Mouse (Mus musculus): Measurements from ENCODE around the gene Olfr1513. TPM values are rescaled to one million over a fixed set of nuclear protein-coding genes. Genes with fewer than 3 reads are reported as not detected.
"Not testable (repeated sequence)": the region's sequence is repeated elsewhere in the genome, so short reads cannot be mapped to it uniquely, and the experiment has no call there.

Olfr1513 gene
- polyA plus RNA-seq, 1 experiment from 2014 or later, result 0.06 TPM

DNA sequence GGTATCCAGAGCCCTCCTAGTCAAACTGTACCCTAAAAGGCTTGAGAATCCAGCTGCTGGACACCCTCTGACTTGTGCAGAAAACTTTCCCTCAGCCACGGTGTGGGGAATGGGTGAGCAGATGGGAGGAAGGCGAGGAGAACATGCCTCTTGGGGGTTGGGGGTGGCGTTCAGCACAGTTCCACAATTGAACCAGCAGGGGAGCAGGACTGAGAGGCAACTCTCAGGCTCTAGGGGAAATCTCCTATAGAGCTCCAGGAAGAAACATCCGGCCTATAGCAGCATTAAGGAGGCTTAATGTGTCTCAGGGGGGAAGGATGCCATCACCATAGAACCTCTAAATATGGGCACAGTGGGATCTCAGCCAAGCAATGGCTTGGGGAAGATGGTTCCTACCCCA is 30.3 kb downstream of the Olfr1513 start:
- H3K9ac ChIP-seq, result peak overlapping the region; percentile 41
- no peaks in the 10 kb centered on the region for H3K9me3 ChIP-seq (replicated peaks)
- peak overlapping the region; percentile 30; the same call in 1 of the 2 replicates for H3K27ac ChIP-seq
- peaks cover 28% of the 10 kb centered on the region for H3K4me1 ChIP-seq
- peak; percentile 33; the same call in 1 of the 2 replicates for ATAC-seq (ENCODE audit: low FRiP score)
- peaks cover 3% of the 10 kb centered on the region for H3K27me3 ChIP-seq
- 3% methylated on average over 4 of the region's 4 CpGs for WGBS
- H3K36me3 ChIP-seq, result no peaks in the 10 kb centered on the region
- peak overlapping the region; percentile 57; the same call in 1 of the 2 replicates for H3K4me3 ChIP-seq
- peak overlapping the region; percentile 85 for H3K4me2 ChIP-seq (replicated peaks)

DNA sequence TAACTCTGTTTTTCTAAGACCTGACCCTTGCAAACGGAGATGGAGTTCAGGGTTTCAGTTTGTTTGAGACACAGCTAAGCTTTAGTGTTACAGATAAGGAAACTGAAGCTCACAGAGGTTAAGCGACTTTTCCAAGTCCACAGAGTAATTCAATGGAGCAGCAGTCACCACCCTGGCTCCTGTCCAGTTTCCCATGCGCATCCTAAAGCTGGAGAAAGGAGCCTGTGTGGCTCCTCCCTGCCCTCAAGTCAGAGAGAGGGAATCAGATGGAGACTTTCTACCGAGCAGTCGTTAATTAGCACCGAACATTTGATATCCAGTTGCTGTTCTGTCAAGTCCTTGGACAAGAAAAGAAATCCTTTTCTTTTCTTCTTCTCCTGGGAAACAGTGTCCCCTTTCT is 36.8 kb downstream of the Olfr1513 start:
- Histone ChIP-seq H3K9me3 (replicated peaks) (no peaks in the 10 kb centered on the region), H3K36me3 (peaks cover 6% of the 10 kb centered on the region), H3K27me3 (no peaks in the 10 kb centered on the region), H3K4me1 (peaks cover 17% of the 10 kb centered on the region), H3K4me2 (replicated peaks) (no peak overlapping the region), H3K9ac (no peak overlapping the region), H3K4me3 (no peak overlapping the region), H3K27ac (no peak overlapping the region)
- ATAC-seq (ENCODE audit: low FRiP score), result no peak
- 73% methylated on average over 6 of the region's 6 CpGs for WGBS

DNA sequence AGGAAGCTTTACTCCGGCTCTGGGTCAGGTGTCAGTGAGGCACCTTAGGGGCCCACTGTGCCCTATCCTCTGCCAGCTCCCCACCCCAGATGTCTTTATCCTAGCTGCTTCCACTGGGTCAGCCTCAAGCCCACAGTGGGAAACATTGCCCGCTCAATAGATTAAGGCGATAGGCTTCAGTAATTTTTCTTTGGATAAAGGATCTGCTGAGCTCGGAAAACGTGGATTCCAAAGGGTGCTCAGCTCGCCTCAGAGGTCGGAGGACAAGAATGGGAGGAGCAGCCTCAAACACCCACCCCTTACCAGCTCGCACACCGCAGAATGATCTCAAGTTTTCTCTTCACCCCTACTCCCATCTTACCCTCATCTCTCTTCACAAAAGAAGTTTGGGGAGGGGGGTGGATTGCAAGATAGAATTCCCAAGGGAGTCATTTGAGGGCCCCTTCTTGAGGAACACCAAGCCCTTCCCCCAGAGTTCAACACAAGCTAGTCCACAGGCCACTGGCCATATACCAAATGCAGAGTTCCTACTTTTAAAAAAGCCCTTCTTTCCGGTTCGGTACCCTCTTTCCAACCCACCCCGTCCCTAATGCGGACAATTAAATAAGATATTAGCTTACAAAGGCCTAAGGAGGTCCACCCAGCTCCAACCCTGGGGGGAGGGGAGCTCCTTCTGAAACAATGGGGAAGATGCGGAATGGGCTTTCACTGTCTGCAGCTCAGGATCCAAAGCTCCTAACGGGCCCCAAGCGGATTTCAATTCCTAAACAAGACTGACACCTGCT is 39.6 kb downstream of the Olfr1513 start:
- Histone ChIP-seq H3K27ac (peak overlapping the region; percentile 97), H3K4me1 (peaks cover 44% of the 10 kb centered on the region), H3K9ac (peak overlapping the region; percentile 95), H3K27me3 (no peaks in the 10 kb centered on the region), H3K9me3 (replicated peaks) (no peaks in the 10 kb centered on the region), H3K36me3 (peaks cover 34% of the 10 kb centered on the region), H3K4me3 (peak overlapping the region; percentile 80), H3K4me2 (replicated peaks) (peak overlapping the region; percentile 84)
- peak; percentile 83 for ATAC-seq (ENCODE audit: low FRiP score)
- WGBS, result 3% methylated on average over 16 of the region's 16 CpGs

DNA sequence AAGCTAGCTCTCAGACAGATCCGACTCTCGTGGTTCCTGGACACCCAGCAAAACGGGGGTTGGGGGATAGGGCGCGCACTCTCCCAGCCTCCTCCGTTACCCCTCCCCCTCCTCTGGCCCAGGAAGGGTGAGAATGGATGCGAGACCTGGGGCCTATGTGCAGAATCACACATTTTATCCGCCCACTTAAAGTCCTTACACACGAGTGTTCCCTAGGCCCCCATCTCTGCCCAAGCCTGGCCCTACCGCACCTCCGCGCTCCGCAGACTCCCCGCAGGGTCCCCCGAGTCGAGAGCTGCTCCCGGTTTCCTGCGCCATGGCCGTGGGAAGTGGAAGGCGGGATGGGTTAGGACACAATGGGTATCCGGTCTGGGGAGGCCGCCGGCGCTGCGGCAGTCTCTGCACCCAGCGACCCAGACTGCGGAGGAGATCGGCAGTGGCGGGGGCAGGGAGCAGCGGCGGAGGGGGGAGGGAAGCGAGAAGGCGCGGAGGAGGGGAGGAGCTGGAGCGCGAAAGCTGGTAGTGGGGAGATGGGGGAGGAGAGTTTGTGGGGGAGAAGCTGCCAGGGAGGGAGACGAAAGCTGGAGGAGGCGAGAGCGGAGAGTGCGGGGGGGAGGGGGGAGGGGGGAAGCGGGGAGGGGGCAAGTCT is 40.3 kb downstream of the Olfr1513 start:
- peak overlapping the region; percentile 80 for H3K4me3 ChIP-seq
- peak overlapping the region; percentile 95 for H3K9ac ChIP-seq
- no peaks in the 10 kb centered on the region for H3K27me3 ChIP-seq
- H3K27ac ChIP-seq, result peak overlapping the region; percentile 97
- WGBS, result under 1% methylated on average over 35 of the region's 41 CpGs
- ATAC-seq (ENCODE audit: low FRiP score), result peak; percentile 91
- H3K4me1 ChIP-seq, result peaks cover 51% of the 10 kb centered on the region
- no peaks in the 10 kb centered on the region for H3K9me3 ChIP-seq (replicated peaks)
- peaks cover 41% of the 10 kb centered on the region for H3K36me3 ChIP-seq
- peak overlapping the region; percentile 84 for H3K4me2 ChIP-seq (replicated peaks)

DNA sequence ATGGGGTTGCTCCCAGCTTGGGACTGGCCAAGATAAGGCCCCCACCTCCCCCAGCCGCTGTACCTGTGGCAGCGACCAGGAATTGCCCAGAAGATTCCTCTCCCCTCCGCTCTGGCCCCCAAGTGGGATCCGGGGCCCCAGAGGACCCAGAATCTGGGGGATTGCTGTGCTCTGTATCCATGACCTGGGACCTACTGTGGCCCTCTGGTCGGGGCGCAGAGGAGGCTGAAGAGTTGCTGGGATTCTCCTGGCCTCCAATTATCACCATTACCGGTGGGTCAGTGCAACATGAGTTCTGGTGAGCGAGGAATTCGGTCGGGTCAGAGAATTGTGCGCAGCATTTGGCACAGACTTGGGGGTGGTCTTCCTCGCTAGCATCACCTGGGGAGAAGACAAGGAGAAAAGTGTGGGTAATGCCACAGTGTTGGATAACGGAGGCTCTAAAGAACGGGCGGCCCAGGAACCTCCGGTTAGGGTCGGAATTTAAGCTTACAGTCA is 40.9 kb downstream of the Olfr1513 start:
- H3K9ac ChIP-seq, result peak overlapping the region; percentile 95
- WGBS, result 8% methylated on average over 17 of the region's 17 CpGs
- H3K4me3 ChIP-seq, result peak overlapping the region; percentile 80
- H3K27me3 ChIP-seq, result no peaks in the 10 kb centered on the region
- peaks cover 51% of the 10 kb centered on the region for H3K4me1 ChIP-seq
- ATAC-seq (ENCODE audit: low FRiP score), result peak; percentile 9; the same call in 1 of the 2 replicates
- H3K27ac ChIP-seq, result peak overlapping the region; percentile 97
- no peaks in the 10 kb centered on the region for H3K9me3 ChIP-seq (replicated peaks)
- peaks cover 47% of the 10 kb centered on the region for H3K36me3 ChIP-seq
- H3K4me2 ChIP-seq (replicated peaks), result peak overlapping the region; percentile 84

DNA sequence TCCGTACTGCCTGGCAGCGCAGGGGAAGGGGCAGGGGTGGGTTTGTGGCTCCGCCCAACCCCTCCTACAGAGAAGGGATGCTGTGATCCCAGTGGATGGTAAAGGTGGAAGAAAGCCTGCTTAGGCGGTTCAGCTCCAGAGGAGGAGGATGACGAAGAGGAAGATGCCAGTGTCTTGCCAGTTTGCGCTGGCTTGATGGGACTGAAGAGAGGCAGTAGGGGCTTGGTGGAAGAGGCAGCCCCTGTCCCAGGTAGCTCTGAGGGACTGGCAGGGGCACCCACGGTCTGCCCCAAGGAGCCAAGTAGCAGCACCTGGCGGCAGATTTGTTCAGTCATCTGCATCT is 41.4 kb downstream of the Olfr1513 start:
- Histone ChIP-seq H3K4me1 (peaks cover 51% of the 10 kb centered on the region), H3K27ac (peak overlapping the region; percentile 97), H3K36me3 (peaks cover 47% of the 10 kb centered on the region)

DNA sequence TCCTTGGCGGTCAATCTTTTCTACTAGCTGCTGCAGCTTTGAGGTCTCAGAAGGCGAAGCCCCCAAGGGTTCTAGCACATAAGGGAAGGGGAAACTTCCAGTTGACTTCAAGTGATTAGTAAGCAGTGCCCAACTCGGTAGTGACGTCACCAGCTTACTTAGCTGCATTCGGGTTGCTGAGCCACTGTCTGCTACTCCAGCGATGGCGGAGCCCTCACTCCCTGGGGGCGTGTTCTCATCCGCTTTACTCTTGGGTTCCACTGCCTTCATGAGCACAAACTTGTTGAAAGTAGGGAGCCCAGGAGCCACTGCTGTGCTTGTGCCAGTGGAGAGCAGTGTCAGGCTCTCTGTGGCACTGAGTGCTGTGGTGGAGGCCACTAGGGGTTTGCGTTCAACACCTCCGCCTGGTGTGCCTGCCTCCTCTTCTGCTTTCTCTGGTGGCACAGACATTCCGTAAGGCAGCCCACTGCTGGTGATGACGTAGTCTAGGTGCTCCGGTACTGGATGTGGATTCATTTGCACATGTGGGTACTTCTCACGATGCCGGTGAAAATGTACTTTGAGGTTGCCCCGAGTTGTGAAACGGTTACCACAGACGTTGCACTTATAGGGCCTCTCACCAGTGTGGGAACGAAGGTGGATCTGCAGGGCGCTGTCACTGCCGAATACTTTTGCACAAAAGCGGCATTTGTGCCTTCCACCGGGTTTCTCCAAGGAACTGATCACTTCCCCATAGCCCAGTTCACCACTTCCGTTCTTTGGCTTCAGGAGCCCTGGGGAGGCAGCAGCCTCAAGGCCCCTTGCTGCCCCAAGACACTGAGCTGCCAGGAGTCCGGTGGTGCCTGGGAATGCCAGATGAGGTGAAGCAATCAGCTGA is 42.0 kb downstream of the Olfr1513 start:
- peaks cover 53% of the 10 kb centered on the region for H3K36me3 ChIP-seq
- peak overlapping the region; percentile 80 for H3K4me3 ChIP-seq
- H3K9me3 ChIP-seq (replicated peaks), result no peaks in the 10 kb centered on the region
- ATAC-seq (ENCODE audit: low FRiP score), result no peak
- H3K9ac ChIP-seq, result peak overlapping the region; percentile 95
- H3K27me3 ChIP-seq, result no peaks in the 10 kb centered on the region
- peaks cover 51% of the 10 kb centered on the region for H3K4me1 ChIP-seq
- peak overlapping the region; percentile 84 for H3K4me2 ChIP-seq (replicated peaks)
- H3K27ac ChIP-seq, result peak overlapping the region; percentile 97
- WGBS, result 86% methylated on average over 26 of the region's 26 CpGs

More for the DNA sequence above, 41.4 kb downstream of the Olfr1513 start:
- Histone ChIP-seq H3K9me3 (replicated peaks) (no peaks in the 10 kb centered on the region), H3K27me3 (no peaks in the 10 kb centered on the region), H3K9ac (peak overlapping the region; percentile 95), H3K4me3 (peak overlapping the region; percentile 80), H3K4me2 (replicated peaks) (peak overlapping the region; percentile 84)
- 36% methylated on average over 7 of the region's 8 CpGs for WGBS
- ATAC-seq (ENCODE audit: low FRiP score), result no peak

DNA sequence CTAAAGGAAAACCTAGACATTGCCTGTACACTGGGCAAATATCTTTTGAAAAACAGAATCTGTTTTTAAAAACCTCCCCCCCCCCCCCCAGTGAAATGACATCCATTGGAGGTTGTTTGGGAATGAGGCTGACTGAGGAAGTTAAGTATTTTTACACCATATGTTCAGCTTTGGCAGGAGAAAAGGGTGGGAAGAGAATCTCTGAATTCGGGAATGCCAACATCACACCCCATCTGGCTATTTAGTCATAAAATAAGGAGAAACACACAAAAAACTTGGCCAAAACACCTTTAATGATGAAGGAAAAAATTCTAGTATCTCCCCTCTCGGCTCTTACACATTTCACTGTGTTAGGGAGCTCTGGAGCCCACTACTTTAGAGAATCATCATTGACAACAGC is 45.3 kb downstream of the Olfr1513 start:
- ATAC-seq (ENCODE audit: low FRiP score), result no peak
- Histone ChIP-seq H3K9ac (no peak overlapping the region), H3K4me3 (no peak overlapping the region), H3K36me3 (peaks cover 58% of the 10 kb centered on the region), H3K27me3 (no peaks in the 10 kb centered on the region), H3K27ac (no peak overlapping the region), H3K4me1 (peaks cover 44% of the 10 kb centered on the region), H3K9me3 (replicated peaks) (no peaks in the 10 kb centered on the region), H3K4me2 (replicated peaks) (peak overlapping the region; percentile 84; the same call in 1 of the 2 replicates)
- 89% methylated on average over 2 of the region's 2 CpGs for WGBS

DNA sequence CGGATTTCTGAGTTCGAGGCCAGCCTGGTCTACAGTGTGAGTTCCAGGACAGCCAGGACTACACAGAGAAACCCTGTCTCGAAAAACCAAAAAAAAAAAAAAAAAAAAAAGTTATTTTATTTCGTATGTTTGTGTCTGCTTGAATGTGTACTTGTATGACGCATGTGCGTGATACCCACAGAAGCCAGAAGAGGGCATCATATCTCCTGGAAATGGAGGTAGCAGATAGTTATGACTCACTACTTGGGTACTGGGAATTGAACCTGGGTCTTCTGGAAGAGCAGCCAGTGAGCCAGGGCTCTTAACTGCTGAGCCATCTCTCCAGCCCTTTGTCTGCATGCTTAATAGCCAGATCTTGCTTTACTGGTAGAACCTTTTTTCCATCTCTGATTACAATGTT is 45.9 kb downstream of the Olfr1513 start:
- not testable (repeated sequence) for H3K9me3 ChIP-seq (replicated peaks); ATAC-seq (ENCODE audit: low FRiP score); H3K4me3 ChIP-seq; H3K27ac ChIP-seq; H3K27me3 ChIP-seq; H3K9ac ChIP-seq; H3K4me2 ChIP-seq (replicated peaks)
- Histone ChIP-seq H3K36me3 (peaks cover 58% of the 10 kb centered on the region), H3K4me1 (peaks cover 43% of the 10 kb centered on the region)
- 90% methylated on average over 6 of the region's 6 CpGs for WGBS

DNA sequence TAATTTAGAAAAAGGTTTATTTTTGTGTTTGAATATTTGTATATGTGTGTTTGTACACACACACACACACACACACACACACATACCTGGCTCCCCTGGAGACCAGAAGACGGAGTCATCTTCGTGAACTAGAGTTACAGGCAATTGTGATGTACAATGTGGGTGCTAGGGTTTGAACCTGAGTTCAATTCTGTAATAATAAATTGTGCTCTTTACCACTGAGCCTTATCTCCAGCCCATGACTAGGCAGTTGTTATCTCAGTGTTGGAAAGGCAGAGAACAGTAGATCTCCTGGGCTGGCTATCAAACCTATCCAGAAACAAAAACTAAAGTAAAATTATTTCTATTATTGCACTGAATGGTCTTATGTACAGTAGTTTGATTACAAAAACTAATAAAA is 50.1 kb downstream of the Olfr1513 start:
- no peak overlapping the region for H3K4me2 ChIP-seq (replicated peaks)
- no peaks in the 10 kb centered on the region for H3K27me3 ChIP-seq
- H3K27ac ChIP-seq, result no peak overlapping the region
- no peak overlapping the region for H3K4me3 ChIP-seq
- H3K9me3 ChIP-seq (replicated peaks), result no peaks in the 10 kb centered on the region
- H3K4me1 ChIP-seq, result peaks cover 7% of the 10 kb centered on the region
- H3K36me3 ChIP-seq, result peaks cover 20% of the 10 kb centered on the region
- H3K9ac ChIP-seq, result no peak overlapping the region
- no peak for ATAC-seq (ENCODE audit: low FRiP score)
- WGBS, result 98% methylated on average over 2 of the region's 2 CpGs

DNA sequence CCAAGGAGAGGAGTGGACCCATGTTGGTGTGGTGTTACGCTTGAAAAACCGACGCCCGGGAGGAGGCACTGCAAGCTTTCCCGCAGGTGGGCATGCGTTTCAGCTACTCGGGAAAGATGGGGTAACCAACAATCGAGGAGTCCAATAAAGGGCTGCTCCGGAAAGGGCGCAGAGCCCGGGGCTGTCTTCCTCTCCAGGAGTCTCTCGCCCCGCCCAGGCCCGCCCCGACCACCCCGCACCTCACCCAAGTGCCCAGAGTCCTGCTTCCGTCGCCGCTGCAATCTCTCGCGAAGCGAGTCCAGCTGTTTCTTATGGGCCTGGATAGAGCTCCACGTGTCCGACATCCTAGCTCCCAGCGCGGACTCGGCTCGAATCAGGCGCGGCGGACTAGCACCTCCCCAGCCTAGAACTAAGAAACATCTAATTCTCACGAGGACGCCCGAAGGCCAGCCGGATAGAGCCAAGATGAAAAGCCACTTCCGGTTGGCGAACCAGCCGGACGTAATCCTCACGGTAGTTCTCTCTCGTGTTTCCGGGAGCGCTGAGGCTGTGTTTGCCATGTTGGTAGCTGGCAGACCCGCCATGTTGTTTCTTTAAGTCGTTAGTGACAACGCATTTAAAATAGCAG is 51.5 kb downstream of the Olfr1513 start, which contains the start of gene Mettl3:
TSS of gene Mettl3 (minus strand) at position 485 of the 628 bp plus-strand sequence.
- H3K9ac ChIP-seq, result peak within 1 kb of the TSS; percentile 82
- peak within 1 kb of the TSS; percentile 74 for H3K4me3 ChIP-seq
- peak; percentile 96 for ATAC-seq (ENCODE audit: low FRiP score)
- H3K36me3 ChIP-seq, result peaks cover 19% of the 10 kb centered on the region
- peaks cover 5% of the 10 kb centered on the region for H3K4me1 ChIP-seq
- H3K9me3 ChIP-seq (replicated peaks), result no peaks in the 10 kb centered on the region
- H3K27me3 ChIP-seq, result no peaks in the 10 kb centered on the region
- WGBS, result under 1% methylated on average over 45 of the region's 46 CpGs
- peak within 1 kb of the TSS; percentile 77 for H3K4me2 ChIP-seq (replicated peaks)
- H3K27ac ChIP-seq, result peak within 1 kb of the TSS; percentile 96
